Mouse (Mus musculus) heart, adult 2 months (tissue): Measurements from ENCODE around the gene Ttyh1. TPM values are rescaled to one million over a fixed set of nuclear protein-coding genes. Genes with fewer than 3 reads are reported as not detected.
A peak's percentile ranks its signal among the peaks of the same experiment; 100 is the strongest.

ENCODE experiments used
- DNase-seq, 2 experiments: peaks; one replicate each; pipeline ENCODE4 v3.0.0; 2021
- H3K27ac ChIP-seq: fragments of 200-600 bp; 2 replicates; pipeline ENCODE4 v1.8.1; 2022
- H3K27me3 ChIP-seq: fragments of 200-500 bp; 2 replicates; pipeline ENCODE4 v1.6.1; 2012; ENCODE audit warnings: mild to moderate bottlenecking, low read length, inconsistent platforms, mixed read lengths; ENCODE audit not compliant: control insufficient read depth, insufficient read depth
- H3K36me3 ChIP-seq: fragments of 200-500 bp; 2 replicates; pipeline ENCODE4 v1.6.1; 2012; ENCODE audit warnings: low read length, inconsistent platforms; ENCODE audit not compliant: control insufficient read depth, insufficient read depth
- H3K4me1 ChIP-seq: fragments of 200-500 bp; 2 replicates; pipeline ENCODE4 v1.6.1; 2011; ENCODE audit warnings: low read length; ENCODE audit not compliant: control insufficient read depth, insufficient read depth
- H3K4me3 ChIP-seq: fragments of 200-600 bp; 2 replicates; pipeline ENCODE4 v1.8.1; 2022
- H3K79me2 ChIP-seq: fragments of 200-500 bp; replicated peaks from 2 replicates; pipeline ENCODE4 v1.6.1; 2012; ENCODE audit warnings: mild to moderate bottlenecking, inconsistent platforms, low read length, moderate library complexity, mixed read lengths; ENCODE audit not compliant: control insufficient read depth, insufficient read depth
- H3K9ac ChIP-seq: fragments of 200-500 bp; 2 replicates; pipeline ENCODE4 v1.6.1; 2012; ENCODE audit warnings: low read depth, mild to moderate bottlenecking, control low read depth, inconsistent platforms, low read length, mixed read lengths
- CTCF ChIP-seq: fragments of 200-600 bp; IDR thresholded peaks from 2 replicates; pipeline ENCODE4 v1.8.1; 2022; ENCODE audit warnings: antibody characterized with exemption, mild to moderate bottlenecking, moderate library complexity
- EP300 ChIP-seq: fragments of 200-500 bp; IDR thresholded peaks from 2 replicates; pipeline ENCODE4 v1.6.1; 2011; ENCODE audit warnings: low read depth, low read length, control low read depth; ENCODE audit not compliant: insufficient read depth
- POLR2A ChIP-seq: fragments of 200-500 bp; IDR thresholded peaks from 2 replicates; pipeline ENCODE4 v1.6.1; 2011; ENCODE audit warnings: mild to moderate bottlenecking, low read depth, low read length, control low read depth; ENCODE audit not compliant: insufficient read depth
- WGBS: fragments of 180-500 bp; shearing (Covaris S2); methylation state at CpG from one replicate; pipeline ENCODE4 v1.1.7; 2018; 5-methylcytosine and 5-hydroxymethylcytosine counted together
- intact Hi-C: fragments of 180-260 bp; cut with DNase I; formaldehyde crosslinking; loops from one replicate; pipeline ENCODE4 v1.15.1; 2025
- polyA plus RNA-seq: library from polyadenylated mRNA; depleted of rRNA; stranded (reverse); fragments of >200 nt; gene quantifications from 2 replicates; pipeline ENCODE4 v1.2.3, GENCODE M21; 2012
- total RNA-seq, 2 experiments: library from RNA; stranded (reverse); gene quantifications; 2 replicates each; pipeline ENCODE4 v1.2.3; 2021

Gene Ttyh1
- total and polyA plus RNA-seq, 3 experiments, result 0.91 to 5.1 (median 2.6) TPM

GRCm38 (mm10) chr7:4091170-4091569 lies 28.0 kb upstream of the Ttyh1 start:
- Histone ChIP-seq H3K4me1 (no peaks in the 10 kb centered on the region), H3K36me3 (no peaks in the 10 kb centered on the region), H3K27me3 (no peaks in the 10 kb centered on the region), H3K9ac (no peak overlapping the region), H3K27ac (no peak overlapping the region), H3K4me3 (no peak overlapping the region), H3K79me2 (no peaks in the 10 kb centered on the region)
- TF ChIP-seq POLR2A (no peak), EP300 (no peak), CTCF (no peak)
- WGBS, result 27% methylated on average over 8 of the region's 8 CpGs
- intact Hi-C loops, result no loop called here
- no peak for DNase-seq

- Histone ChIP-seq H3K4me3 (no peak overlapping the region), H3K79me2 (no peaks in the 10 kb centered on the region), H3K27ac (no peak overlapping the region), H3K4me1 (no peaks in the 10 kb centered on the region), H3K27me3 (no peaks in the 10 kb centered on the region), H3K9ac (no peak overlapping the region), H3K36me3 (no peaks in the 10 kb centered on the region)
- intact Hi-C loops, result no loop called here
- TF ChIP-seq EP300 (no peak), POLR2A (no peak), CTCF (no peak)
- 75% methylated on average over 2 of the region's 2 CpGs for WGBS
- no peak for DNase-seq
These were observed 20.9 kb upstream of the Ttyh1 start for GRCm38 (mm10) chr7:4098301-4098700.

DNA sequence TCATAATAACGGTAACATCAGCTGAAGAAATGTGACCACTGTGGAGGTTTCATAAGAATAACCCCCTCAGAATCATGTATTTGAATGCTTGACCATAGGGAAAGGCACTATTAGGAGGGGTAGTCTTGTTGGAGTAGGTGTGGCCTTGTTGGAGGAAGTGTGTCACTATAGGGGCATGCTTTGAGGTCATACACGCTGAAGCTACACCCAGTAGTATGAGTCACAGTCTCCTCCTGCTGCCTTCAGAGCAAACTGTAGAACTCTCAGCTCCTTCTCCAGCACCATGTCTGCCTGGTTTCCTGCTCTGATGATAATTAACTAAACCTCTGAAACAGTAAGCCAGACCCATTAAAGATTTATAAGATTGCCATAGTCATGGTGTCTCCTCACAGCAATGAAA lies 20.4 kb upstream of the Ttyh1 start:
- 34% methylated on average over 2 of the region's 2 CpGs for WGBS
- Histone ChIP-seq H3K9ac (no peak overlapping the region), H3K27me3 (no peaks in the 10 kb centered on the region), H3K27ac (no peak overlapping the region), H3K4me3 (no peak overlapping the region), H3K4me1 (no peaks in the 10 kb centered on the region), H3K79me2 (no peaks in the 10 kb centered on the region), H3K36me3 (no peaks in the 10 kb centered on the region)
- DNase-seq, result no peak
- TF ChIP-seq POLR2A, result no peak
- TF ChIP-seq EP300, result no peak
- no peak for TF ChIP-seq CTCF
- intact Hi-C loops, result no loop called here

DNA sequence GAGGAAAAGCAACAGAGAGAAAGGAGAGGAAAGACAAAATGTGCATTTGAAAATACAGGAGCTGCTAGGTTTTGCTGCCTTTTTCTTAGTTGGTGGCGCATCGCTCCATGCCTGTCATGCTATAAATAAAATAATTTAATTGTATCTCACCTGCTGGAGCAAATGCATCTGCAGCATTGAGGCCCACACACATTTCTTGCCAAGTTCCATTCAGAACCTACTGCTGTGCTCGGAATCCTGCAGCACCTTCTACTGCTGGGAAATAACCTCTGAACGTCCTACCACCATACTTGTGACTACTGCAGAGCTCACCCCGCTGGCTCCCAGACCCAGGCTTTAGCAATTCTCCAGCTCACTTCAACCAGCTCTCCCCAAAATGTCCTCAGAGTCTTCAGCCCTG lies 18.1 kb upstream of the Ttyh1 start:
- no peaks in the 10 kb centered on the region for H3K4me1 ChIP-seq
- H3K36me3 ChIP-seq, result no peaks in the 10 kb centered on the region
- no peak overlapping the region for H3K9ac ChIP-seq
- TF ChIP-seq EP300 (no peak), POLR2A (no peak), CTCF (no peak)
- WGBS, result 80% methylated on average over 5 of the region's 5 CpGs
- no peaks in the 10 kb centered on the region for H3K79me2 ChIP-seq
- intact Hi-C loops, result no loop called here
- no peaks in the 10 kb centered on the region for H3K27me3 ChIP-seq
- H3K4me3 ChIP-seq, result no peak overlapping the region
- H3K27ac ChIP-seq, result no peak overlapping the region
- DNase-seq, result no peak

DNA sequence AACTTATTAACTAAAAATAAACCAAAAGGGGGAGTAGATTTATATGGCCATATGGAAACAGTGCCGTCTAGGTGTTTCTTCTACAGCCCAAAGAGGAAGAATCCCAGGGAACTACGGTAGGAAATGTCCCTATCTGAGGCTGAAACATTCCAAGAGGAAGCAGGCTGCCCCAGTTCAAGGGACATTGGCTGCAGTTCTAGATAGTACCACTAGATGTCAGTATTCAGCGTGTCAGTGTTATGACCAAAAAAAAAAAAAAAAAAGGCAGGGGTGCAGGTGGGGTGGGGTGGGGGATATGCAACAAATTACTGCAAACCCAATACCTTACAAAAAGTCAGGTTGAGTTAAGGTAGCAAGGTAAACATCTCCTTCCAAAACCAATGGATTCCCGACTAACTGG lies 15.8 kb upstream of the Ttyh1 start:
- H3K27ac ChIP-seq, result no peak overlapping the region
- TF ChIP-seq POLR2A (no peak), CTCF (peak; percentile 74)
- no peaks in the 10 kb centered on the region for H3K79me2 ChIP-seq
- DNase-seq, result no peak
- H3K9ac ChIP-seq, result no peak overlapping the region
- intact Hi-C loops, result loop anchor here (2.0 kb wide), 2 partner anchors 323 to 367 kb away; no protein-coding TSS in a partner anchor
- no peak overlapping the region for H3K4me3 ChIP-seq
- no peaks in the 10 kb centered on the region for H3K36me3 ChIP-seq
- H3K27me3 ChIP-seq, result no peaks in the 10 kb centered on the region
- no peaks in the 10 kb centered on the region for H3K4me1 ChIP-seq
- 16% methylated on average over 4 of the region's 4 CpGs for WGBS

DNA sequence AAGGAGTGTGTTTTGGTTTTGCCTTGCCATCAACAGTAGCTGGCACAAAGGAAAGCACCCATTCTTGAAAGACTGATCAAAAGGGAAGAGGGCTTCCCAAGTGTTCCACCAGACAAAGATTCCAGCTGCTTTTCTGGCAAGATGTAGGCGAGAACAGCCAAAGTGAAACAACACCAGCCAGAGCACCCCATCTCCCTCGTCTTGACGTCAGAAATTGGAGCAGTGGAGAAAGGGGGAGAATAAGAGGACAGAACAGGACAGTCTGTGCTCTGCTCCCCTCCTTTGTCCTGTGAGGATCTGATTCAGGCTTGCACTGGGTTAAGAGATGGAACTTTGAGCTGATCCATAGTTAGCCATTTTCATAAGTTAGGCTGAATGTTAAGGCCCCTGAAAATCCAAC lies 7.4 kb upstream of the Ttyh1 start:
- intact Hi-C loops, result no loop called here
- WGBS, result 47% methylated on average over 3 of the region's 3 CpGs
- Histone ChIP-seq H3K9ac (no peak overlapping the region), H3K4me1 (no peaks in the 10 kb centered on the region), H3K79me2 (no peaks in the 10 kb centered on the region), H3K27me3 (no peaks in the 10 kb centered on the region), H3K36me3 (no peaks in the 10 kb centered on the region), H3K27ac (no peak overlapping the region), H3K4me3 (no peak overlapping the region)
- TF ChIP-seq EP300 (no peak), POLR2A (no peak), CTCF (no peak)
- no peak for DNase-seq
